Mouse (Mus musculus): ENCODE results near the gene Pde11a. TPM values are rescaled to one million over a fixed set of nuclear protein-coding genes. Genes with fewer than 3 reads are reported as not detected.
"Not testable (repeated sequence)": the region's sequence is repeated elsewhere in the genome, so short reads cannot be mapped to it uniquely, and the experiment has no call there.

The Pde11a gene
- polyA plus RNA-seq, 1 experiment = not detected

DNA sequence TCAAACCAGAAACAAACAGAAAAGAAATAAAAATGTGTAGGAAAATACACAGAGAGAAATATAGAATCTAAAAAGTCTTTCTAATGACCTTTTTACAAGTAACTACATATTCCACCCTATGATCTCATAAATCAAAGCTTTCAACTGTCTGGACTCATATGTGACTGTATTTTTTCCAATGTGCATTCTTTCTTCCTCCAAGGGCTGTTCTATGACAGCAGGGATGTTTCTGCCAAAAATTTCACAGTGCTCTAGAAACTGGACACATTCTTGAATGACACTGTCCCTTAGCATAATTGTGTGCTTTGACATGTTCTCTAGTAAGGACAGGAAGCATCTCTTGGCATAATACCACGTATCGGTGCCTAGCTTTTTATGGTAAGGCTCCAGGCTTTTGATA is 362.5 kb downstream of the Pde11a start:
- H3K27ac ChIP-seq (ENCODE audit: insufficient read depth, low read depth, low read length); H3K4me3 ChIP-seq (ENCODE audit: insufficient read depth, low read depth, low read length); H3K4me1 ChIP-seq (ENCODE audit: control insufficient read depth, insufficient read depth, low read length): not testable (repeated sequence)
- 83% methylated on average over 2 of the region's 2 CpGs for WGBS

DNA sequence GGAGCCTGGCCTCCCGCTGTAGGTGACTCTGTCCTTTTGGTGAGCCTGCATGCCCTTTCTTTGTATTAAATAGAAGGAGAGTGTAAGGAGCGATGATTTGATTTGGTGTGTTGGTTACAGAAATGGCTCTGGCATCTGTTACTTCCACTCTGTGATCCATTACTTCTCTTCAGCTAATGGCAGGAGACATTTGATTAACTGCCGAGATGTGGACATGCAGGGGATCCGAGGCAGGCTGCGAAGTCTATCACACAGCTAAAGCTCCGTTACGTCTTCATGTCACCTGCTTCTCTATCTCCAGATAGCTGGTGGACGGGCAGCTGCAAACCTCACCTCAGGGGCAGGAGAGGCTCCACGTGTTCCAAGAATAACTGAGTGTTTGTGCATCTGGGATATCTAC is 364.4 kb downstream of the Pde11a start:
- TF ChIP-seq CTCF (IDR thresholded peaks at IDR 0.05; ENCODE audit: insufficient read depth, low read depth, low read length) (no peak), POLR2A (IDR thresholded peaks at IDR 0.05; ENCODE audit: insufficient read depth, low read depth, low read length) (no peak)
- Histone ChIP-seq H3K4me1 (ENCODE audit: control insufficient read depth, insufficient read depth, low read length) (no peaks in the 10 kb centered on the region), H3K4me3 (ENCODE audit: insufficient read depth, low read depth, low read length) (no peak overlapping the region), H3K27ac (ENCODE audit: insufficient read depth, low read depth, low read length) (no peak overlapping the region)
- WGBS = 81% methylated on average over 9 of the region's 9 CpGs

DNA sequence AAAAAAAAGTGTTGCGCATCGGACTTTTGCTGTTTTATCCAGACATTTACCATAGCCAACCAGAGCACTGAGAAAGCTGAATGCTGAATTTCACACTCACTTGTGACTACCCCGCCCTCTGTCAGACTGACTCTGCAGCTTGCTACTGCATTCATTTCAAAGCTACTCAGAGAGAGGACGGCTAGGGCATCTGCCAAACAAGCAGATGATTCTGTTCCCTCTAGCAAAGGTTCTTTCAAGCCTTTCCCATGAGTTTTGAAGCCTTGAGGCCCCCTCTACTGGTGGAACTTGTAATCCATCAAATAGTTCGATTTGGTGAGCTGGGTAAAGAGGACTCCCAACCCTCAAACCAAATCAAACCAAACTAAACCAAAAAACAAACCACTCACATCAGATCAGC is 373.6 kb downstream of the Pde11a start:
- Histone ChIP-seq H3K27ac (ENCODE audit: insufficient read depth, low read depth, low read length) (no peak overlapping the region), H3K4me1 (ENCODE audit: control insufficient read depth, insufficient read depth, low read length) (no peaks in the 10 kb centered on the region), H3K4me3 (ENCODE audit: insufficient read depth, low read depth, low read length) (0 out of 2 replicates have a peak overlapping the region, but pooled peaks have one; percentile 17)
- WGBS = 15% methylated on average over 5 of the region's 5 CpGs
- no peak for TF ChIP-seq POLR2A (IDR thresholded peaks at IDR 0.05; ENCODE audit: insufficient read depth, low read depth, low read length)
- no peak for TF ChIP-seq CTCF (IDR thresholded peaks at IDR 0.05; ENCODE audit: insufficient read depth, low read depth, low read length)

GRCm38 (mm10) chr2:75964512-75964911 is 374.1 kb downstream of the Pde11a start:
- peak overlapping the region; percentile 17; the same call in 1 of the 2 replicates for H3K4me3 ChIP-seq (ENCODE audit: insufficient read depth, low read depth, low read length)
- no peak overlapping the region; the same call in 1 of the 2 replicates for H3K27ac ChIP-seq (ENCODE audit: insufficient read depth, low read depth, low read length)
- peaks cover 2% of the 10 kb centered on the region; the same call in 1 of the 2 replicates for H3K4me1 ChIP-seq (ENCODE audit: control insufficient read depth, insufficient read depth, low read length)
- TF ChIP-seq CTCF (IDR thresholded peaks at IDR 0.05; ENCODE audit: insufficient read depth, low read depth, low read length) = peak; percentile 40; the same call in 1 of the 2 replicates
- TF ChIP-seq POLR2A (IDR thresholded peaks at IDR 0.05; ENCODE audit: insufficient read depth, low read depth, low read length) = no peak
- 7% methylated on average over 14 of the region's 14 CpGs for WGBS

DNA sequence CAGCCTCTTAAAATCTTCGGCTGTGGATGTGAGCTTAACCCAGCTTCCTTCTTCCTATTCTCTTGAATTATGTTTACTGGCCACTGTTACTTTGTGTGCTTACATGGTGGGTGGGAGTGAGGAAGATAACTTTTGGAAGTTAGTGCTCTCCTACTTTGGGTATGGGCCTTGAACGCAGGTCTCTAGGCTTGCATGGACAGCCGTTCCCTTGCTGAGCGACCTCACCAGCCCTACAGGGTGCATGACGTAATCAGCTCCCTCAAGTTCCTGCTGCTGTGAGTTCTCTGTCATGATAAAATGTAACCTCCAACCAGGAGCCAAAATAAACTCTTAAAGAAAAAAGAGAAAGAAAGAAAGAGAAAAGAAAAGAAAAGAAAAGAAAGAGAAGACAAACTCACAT is 374.5 kb downstream of the Pde11a start:
- TF ChIP-seq CTCF (IDR thresholded peaks at IDR 0.05; ENCODE audit: insufficient read depth, low read depth, low read length) (no peak), POLR2A (IDR thresholded peaks at IDR 0.05; ENCODE audit: insufficient read depth, low read depth, low read length) (no peak)
- WGBS = 65% methylated on average over 5 of the region's 5 CpGs
- Histone ChIP-seq H3K27ac (ENCODE audit: insufficient read depth, low read depth, low read length) (no peak overlapping the region), H3K4me3 (ENCODE audit: insufficient read depth, low read depth, low read length) (no peak overlapping the region), H3K4me1 (ENCODE audit: control insufficient read depth, insufficient read depth, low read length) (peaks cover 2% of the 10 kb centered on the region; the same call in 1 of the 2 replicates)

DNA sequence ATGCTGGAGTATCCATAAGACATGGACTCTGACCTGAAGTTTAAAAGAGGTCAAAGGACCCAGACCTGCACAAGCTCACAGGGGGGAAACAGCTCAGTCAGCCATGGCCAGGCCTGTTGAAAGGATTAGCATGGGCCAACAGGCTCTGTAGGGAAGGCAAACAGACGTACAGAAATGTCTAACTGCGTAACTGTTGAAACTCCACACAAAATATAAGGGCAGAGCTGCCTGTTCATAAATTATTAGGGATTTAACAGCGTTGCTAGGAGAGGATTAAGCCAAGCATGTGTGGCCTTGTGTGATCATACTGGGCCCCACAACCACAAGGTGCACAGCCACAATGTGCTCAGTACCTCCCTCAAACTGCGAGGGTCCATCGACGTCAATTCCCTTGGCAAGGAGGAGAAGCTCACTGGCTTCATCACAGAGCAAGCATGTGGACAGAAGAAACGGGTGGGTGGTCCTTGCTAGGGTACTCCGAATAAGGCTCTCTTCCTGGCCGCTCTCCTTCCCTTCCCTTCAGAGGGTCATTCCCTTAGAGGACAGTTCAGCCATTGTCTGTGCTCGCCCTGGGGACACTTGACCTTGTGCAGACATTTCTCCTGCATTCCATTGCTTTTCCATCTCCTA is 375.2 kb downstream of the Pde11a start:
- TF ChIP-seq CTCF (IDR thresholded peaks at IDR 0.05; ENCODE audit: insufficient read depth, low read depth, low read length) (no peak), POLR2A (IDR thresholded peaks at IDR 0.05; ENCODE audit: insufficient read depth, low read depth, low read length) (no peak)
- Histone ChIP-seq H3K4me3 (ENCODE audit: insufficient read depth, low read depth, low read length) (no peak overlapping the region), H3K27ac (ENCODE audit: insufficient read depth, low read depth, low read length) (no peak overlapping the region), H3K4me1 (ENCODE audit: control insufficient read depth, insufficient read depth, low read length) (peaks cover 2% of the 10 kb centered on the region; the same call in 1 of the 2 replicates)
- whole genome bisulfite sequencing = 80% methylated on average over 10 of the region's 10 CpGs

DNA sequence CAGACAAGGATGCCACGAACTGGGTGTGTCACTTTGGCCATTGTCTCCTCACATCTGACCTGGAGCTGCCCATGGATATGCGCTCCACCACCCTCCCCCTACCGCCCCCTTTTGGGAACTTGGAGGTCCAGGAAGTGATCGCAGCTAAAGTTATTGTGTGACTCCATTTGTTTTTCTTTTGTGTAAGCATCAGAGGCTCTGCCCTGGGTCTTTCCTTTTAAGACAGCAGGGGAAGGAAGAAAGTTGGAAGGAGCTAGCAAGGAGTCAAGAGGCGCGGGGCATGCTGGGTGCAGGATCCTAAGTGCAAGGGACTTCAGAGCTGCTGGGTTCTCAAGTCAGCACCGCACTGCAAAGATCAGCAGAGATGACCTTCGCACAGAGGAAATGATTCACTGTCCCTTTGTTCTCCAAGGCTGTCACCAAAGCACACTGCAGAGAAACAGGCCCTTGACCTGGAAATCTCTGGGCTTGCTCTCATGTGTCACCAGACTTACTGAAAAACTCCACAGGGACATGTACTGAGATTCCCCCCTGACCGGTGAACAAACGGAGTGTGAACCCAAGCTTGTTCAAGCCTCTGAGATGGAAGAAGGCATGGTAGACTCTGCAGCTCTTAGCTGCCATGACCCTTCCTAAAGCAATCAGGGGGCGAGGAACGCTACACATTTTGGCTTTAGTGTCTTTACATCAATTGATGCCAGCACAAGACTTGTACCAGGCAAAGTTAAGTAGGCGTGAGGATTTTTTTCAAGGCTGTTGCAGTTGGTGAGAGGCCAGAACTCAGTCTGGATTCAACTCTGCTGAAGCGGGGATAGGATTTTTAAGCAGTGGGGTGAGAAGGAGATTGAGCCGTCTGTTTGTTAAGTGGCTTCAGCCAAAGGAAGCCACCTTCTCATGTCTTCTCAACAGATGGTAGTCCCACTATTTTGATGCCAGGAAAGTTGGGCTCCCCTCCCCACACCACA is 377.9 kb downstream of the Pde11a start:
- H3K4me3 ChIP-seq (ENCODE audit: insufficient read depth, low read depth, low read length) = no peak overlapping the region
- WGBS = 69% methylated on average over 15 of the region's 15 CpGs
- H3K27ac ChIP-seq (ENCODE audit: insufficient read depth, low read depth, low read length) = no peak overlapping the region
- no peak for TF ChIP-seq CTCF (IDR thresholded peaks at IDR 0.05; ENCODE audit: insufficient read depth, low read depth, low read length)
- TF ChIP-seq POLR2A (IDR thresholded peaks at IDR 0.05; ENCODE audit: insufficient read depth, low read depth, low read length) = no peak
- peaks cover 2% of the 10 kb centered on the region; the same call in 1 of the 2 replicates for H3K4me1 ChIP-seq (ENCODE audit: control insufficient read depth, insufficient read depth, low read length)

GRCm38 (mm10) chr2:75959850-75960365 is 378.7 kb downstream of the Pde11a start:
- H3K27ac ChIP-seq (ENCODE audit: insufficient read depth, low read depth, low read length) = no peak overlapping the region
- WGBS = 27% methylated on average over 15 of the region's 15 CpGs
- no peak overlapping the region for H3K4me3 ChIP-seq (ENCODE audit: insufficient read depth, low read depth, low read length)
- peaks cover 2% of the 10 kb centered on the region; the same call in 1 of the 2 replicates for H3K4me1 ChIP-seq (ENCODE audit: control insufficient read depth, insufficient read depth, low read length)
- no peak for TF ChIP-seq POLR2A (IDR thresholded peaks at IDR 0.05; ENCODE audit: insufficient read depth, low read depth, low read length)
- no peak for TF ChIP-seq CTCF (IDR thresholded peaks at IDR 0.05; ENCODE audit: insufficient read depth, low read depth, low read length)

Data from olfactory bulb, adult 2 months (tissue).